Mouse (Mus musculus): ENCODE data around the gene Atoh8. TPM values are rescaled to one million over a fixed set of nuclear protein-coding genes. Genes with fewer than 3 reads are reported as not detected.

Atoh8 gene
- polyA plus RNA-seq, 1 experiment from 2014 or later = 20.6 TPM

DNA sequence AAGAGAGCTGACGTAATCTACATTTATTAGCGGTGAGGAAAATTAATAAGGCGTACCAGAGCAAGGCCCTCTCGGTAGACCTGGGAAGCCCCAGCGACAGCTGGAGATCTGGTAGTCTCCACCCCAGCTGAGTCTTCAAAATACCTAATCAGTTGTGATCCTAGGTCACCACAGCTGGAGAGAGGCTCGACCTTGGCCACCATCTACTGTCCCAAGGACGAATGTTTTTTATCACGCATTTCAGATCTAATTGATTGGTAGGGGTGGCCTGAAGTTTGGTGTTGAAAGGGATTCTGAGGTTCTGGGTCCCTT is 6.4 kb upstream of the Atoh8 start:
- WGBS = 34% methylated on average over 8 of the region's 8 CpGs
- peaks cover 34% of the 10 kb centered on the region for H3K4me1 ChIP-seq (ENCODE audit: insufficient read depth, low read depth, low read length)
- H3K9ac ChIP-seq (replicated peaks; ENCODE audit: low read depth) = no peak overlapping the region
- H3K4me3 ChIP-seq (ENCODE audit: low read depth, low read length) = no peak overlapping the region
- H3K9me3 ChIP-seq (ENCODE audit: low read length) = no peaks in the 10 kb centered on the region
- no peaks in the 10 kb centered on the region for H3K36me3 ChIP-seq (ENCODE audit: insufficient read depth, low read length)
- ATAC-seq = no peak
- no peak for DNase-seq (ENCODE audit: low spot score)
- H3K27ac ChIP-seq (ENCODE audit: low read length) = peak overlapping the region; percentile 58; the same call in 1 of the 2 replicates
- no peak overlapping the region for H3K4me2 ChIP-seq (replicated peaks; ENCODE audit: low read depth, low read length)
- TF ChIP-seq CTCF (IDR thresholded peaks at IDR 0.05) (no peak; the same call in 1 of the 2 replicates), EP300 (IDR thresholded peaks at IDR 0.05) (no peak)
- H3K27me3 ChIP-seq (replicated peaks; ENCODE audit: insufficient read depth, low read length) = no peaks in the 10 kb centered on the region

DNA sequence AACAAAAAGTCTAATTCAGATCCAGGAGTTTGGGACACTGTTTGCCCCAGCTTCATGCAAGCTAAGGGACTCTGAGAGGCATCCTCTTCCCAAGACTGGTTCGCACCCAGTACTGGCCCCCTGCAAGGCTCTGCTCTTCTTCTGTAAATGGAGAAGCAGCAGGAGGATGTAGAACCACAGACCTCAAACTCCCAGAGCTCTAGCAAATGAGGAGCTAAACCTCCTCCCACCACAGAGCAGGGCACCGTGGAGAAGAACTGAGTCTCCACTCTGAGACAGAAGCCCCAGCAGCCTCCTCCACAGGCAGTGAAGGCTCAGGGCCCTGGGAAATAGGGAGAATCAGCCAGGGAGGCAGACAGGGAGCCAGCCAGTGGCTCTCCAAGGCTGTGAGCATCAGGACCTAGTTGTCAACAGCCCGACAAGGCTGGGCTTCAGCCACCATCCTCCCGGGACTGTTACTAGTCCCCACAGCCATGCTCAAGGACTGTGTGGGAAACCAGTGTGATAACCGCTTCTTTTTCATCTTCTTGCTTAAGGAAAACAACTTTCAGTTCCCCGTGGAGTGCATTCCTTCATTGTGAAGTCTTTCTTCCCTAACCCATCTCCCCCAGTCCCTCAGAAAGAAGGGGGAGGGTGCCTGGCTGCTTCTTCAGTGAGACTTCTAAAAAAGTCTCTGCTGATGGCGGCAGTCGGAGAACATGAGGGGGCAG is 5.9 kb upstream of the Atoh8 start:
- DNase-seq (ENCODE audit: low spot score) = peak; percentile 53
- no peak overlapping the region for H3K4me2 ChIP-seq (replicated peaks; ENCODE audit: low read depth, low read length)
- no peaks in the 10 kb centered on the region for H3K36me3 ChIP-seq (ENCODE audit: insufficient read depth, low read length)
- ATAC-seq = no peak
- no peaks in the 10 kb centered on the region for H3K9me3 ChIP-seq (ENCODE audit: low read length)
- no peak overlapping the region for H3K4me3 ChIP-seq (ENCODE audit: low read depth, low read length)
- TF ChIP-seq CTCF (IDR thresholded peaks at IDR 0.05) (peak; percentile 38; the same call in 1 of the 2 replicates), EP300 (IDR thresholded peaks at IDR 0.05) (no peak)
- WGBS = 23% methylated on average over 8 of the region's 8 CpGs
- H3K4me1 ChIP-seq (ENCODE audit: insufficient read depth, low read depth, low read length) = peaks cover 32% of the 10 kb centered on the region
- no peaks in the 10 kb centered on the region for H3K27me3 ChIP-seq (replicated peaks; ENCODE audit: insufficient read depth, low read length)
- H3K9ac ChIP-seq (replicated peaks; ENCODE audit: low read depth) = no peak overlapping the region
- H3K27ac ChIP-seq (ENCODE audit: low read length) = peak overlapping the region; percentile 58

DNA sequence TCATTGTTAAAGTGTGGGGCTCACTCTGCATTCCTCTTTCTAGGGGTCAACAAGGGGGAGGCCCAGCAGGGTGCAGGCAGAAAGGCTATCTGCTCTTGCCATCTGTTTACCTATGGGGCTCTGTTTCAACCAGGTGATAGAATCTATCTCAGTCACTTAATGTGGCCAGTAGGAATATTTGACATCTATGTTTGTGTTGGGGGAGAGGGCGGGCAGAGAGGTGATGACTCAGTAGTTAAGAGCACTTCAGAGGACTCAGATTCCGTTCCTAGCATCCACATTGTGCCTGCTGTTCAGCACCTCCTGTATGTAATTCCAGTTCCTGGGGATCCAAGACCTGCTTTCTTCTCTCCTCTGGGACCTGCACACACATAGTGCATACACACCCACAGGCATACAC is 4.7 kb upstream of the Atoh8 start:
- no peak overlapping the region for H3K4me3 ChIP-seq (ENCODE audit: low read depth, low read length)
- peak; percentile 84 for TF ChIP-seq EP300 (IDR thresholded peaks at IDR 0.05)
- TF ChIP-seq CTCF (IDR thresholded peaks at IDR 0.05) = no peak
- no peaks in the 10 kb centered on the region for H3K27me3 ChIP-seq (replicated peaks; ENCODE audit: insufficient read depth, low read length)
- H3K4me2 ChIP-seq (replicated peaks; ENCODE audit: low read depth, low read length) = no peak overlapping the region
- peak; percentile 18; the same call in 1 of the 2 replicates for ATAC-seq
- no peaks in the 10 kb centered on the region for H3K9me3 ChIP-seq (ENCODE audit: low read length)
- peak; percentile 78 for DNase-seq (ENCODE audit: low spot score)
- peak overlapping the region; percentile 15 for H3K27ac ChIP-seq (ENCODE audit: low read length)
- H3K9ac ChIP-seq (replicated peaks; ENCODE audit: low read depth) = no peak overlapping the region
- no peaks in the 10 kb centered on the region for H3K36me3 ChIP-seq (ENCODE audit: insufficient read depth, low read length)
- WGBS = 46% methylated on average over 2 of the region's 2 CpGs
- H3K4me1 ChIP-seq (ENCODE audit: insufficient read depth, low read depth, low read length) = peaks cover 23% of the 10 kb centered on the region

DNA sequence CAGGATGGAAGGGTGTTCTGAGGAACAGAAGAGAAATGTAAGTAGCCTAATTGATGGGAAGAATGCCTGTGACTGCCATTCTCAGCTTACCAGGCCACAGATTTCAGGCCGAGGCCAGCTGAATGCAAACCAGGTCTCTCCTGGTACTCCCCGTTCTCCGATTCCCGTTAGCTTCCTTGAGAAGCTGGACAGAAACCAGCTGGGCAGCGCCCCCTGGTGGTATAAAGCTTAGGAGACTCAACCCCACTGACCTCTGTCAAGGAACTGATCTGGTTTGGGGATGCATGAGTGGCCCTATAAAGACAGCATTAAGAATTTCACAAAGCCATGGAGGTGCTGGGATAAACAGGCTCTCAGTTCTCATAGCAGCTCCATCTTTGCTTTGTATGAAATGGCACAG is 1.7 kb upstream of the Atoh8 start:
- Histone ChIP-seq H3K9ac (replicated peaks; ENCODE audit: low read depth) (no peak overlapping the region), H3K27me3 (replicated peaks; ENCODE audit: insufficient read depth, low read length) (no peaks in the 10 kb centered on the region), H3K4me2 (replicated peaks; ENCODE audit: low read depth, low read length) (no peak overlapping the region), H3K36me3 (ENCODE audit: insufficient read depth, low read length) (no peaks in the 10 kb centered on the region), H3K4me1 (ENCODE audit: insufficient read depth, low read depth, low read length) (peaks cover 22% of the 10 kb centered on the region), H3K9me3 (ENCODE audit: low read length) (no peaks in the 10 kb centered on the region), H3K27ac (ENCODE audit: low read length) (no peak overlapping the region), H3K4me3 (ENCODE audit: low read depth, low read length) (no peak overlapping the region)
- TF ChIP-seq EP300 (IDR thresholded peaks at IDR 0.05) (0 out of 2 replicates have a peak, but pooled peaks have one; percentile 11), CTCF (IDR thresholded peaks at IDR 0.05) (peak; percentile 96)
- 2% methylated on average over 5 of the region's 5 CpGs for WGBS
- ATAC-seq (peak; percentile 23; the same call in 1 of the 2 replicates), DNase-seq (ENCODE audit: low spot score) (peak; percentile 94)

DNA sequence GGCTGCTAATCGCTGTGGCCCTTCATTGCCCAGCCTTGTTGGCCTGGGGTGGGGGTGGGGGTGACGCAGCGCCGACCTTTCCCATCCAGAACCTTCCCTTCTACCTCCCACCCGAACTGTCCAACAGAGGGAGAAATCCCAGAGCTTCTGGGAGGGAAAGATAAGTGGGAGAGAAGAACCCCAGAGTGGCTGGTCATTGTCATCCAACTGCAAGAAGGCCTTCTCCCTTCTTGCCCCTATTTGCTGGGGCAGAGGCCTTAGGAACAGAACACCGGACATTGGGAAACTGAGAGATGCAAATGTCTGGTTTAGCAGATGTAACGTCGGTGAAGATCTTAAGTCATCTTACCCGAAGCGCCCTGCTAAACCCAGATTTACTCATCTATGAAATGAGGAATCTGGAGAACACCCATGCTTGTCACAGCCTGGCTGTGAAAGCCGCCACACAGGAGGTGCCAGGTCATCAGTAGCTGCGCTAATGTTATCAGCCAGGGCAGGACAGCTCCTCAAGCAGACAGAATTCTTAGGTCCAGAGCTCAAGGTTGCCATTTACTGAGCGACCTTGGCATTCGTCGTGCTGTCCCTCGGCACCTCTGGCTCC is 530 bp upstream of the Atoh8 start:
- DNase-seq (ENCODE audit: low spot score) = no peak
- WGBS = 48% methylated on average over 16 of the region's 16 CpGs
- H3K9me3 ChIP-seq (ENCODE audit: low read length) = no peaks in the 10 kb centered on the region
- H3K27me3 ChIP-seq (replicated peaks; ENCODE audit: insufficient read depth, low read length) = no peaks in the 10 kb centered on the region
- no peaks in the 10 kb centered on the region for H3K36me3 ChIP-seq (ENCODE audit: insufficient read depth, low read length)
- peak overlapping the region; percentile 71 for H3K4me3 ChIP-seq (ENCODE audit: low read depth, low read length)
- TF ChIP-seq EP300 (IDR thresholded peaks at IDR 0.05) (no peak), CTCF (IDR thresholded peaks at IDR 0.05) (peak; percentile 10; the same call in 1 of the 2 replicates)
- H3K4me2 ChIP-seq (replicated peaks; ENCODE audit: low read depth, low read length) = peak overlapping the region; percentile 89
- peaks cover 18% of the 10 kb centered on the region; the same call in 1 of the 2 replicates for H3K4me1 ChIP-seq (ENCODE audit: insufficient read depth, low read depth, low read length)
- ATAC-seq = no peak
- H3K27ac ChIP-seq (ENCODE audit: low read length) = peak overlapping the region; percentile 84
- peak overlapping the region; percentile 63; the same call in 1 of the 2 replicates for H3K9ac ChIP-seq (replicated peaks; ENCODE audit: low read depth)

DNA sequence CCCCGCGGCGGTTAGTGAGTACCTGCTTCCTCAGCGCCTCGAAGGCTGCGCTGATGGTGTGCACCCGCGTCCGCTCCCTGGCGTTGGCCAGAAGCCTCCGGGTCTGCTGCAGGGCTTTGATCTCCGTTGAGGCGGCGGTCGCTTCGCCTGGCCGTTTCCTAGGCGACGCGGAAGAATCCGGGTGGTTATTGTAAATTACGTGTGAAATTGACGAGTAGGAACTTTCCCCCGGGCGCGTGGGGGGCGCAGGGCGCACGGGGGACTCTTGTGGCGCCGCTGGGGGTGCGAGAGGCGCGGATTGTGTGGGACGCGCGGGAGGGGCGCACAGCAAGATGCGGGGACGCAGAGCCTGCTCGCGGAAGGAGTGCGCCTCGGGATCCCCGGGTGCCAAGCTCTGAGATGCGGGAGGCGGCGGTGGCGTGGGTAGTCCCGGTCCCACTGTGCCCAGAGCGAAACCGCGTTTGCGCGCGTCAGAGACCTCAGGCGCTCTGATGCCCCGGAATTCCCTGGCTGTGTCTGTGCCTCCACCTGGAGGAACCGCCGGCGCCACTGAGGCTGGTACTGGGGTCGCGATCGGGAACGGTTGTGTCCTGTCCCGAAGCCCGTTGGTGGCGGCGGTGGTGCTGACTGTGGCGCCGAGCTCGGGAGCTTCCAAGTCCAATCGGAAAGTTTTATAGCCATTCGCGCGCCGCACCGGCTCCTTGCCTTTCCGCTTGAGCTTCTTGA is 842 bp downstream of the Atoh8 start:
- no peaks in the 10 kb centered on the region for H3K36me3 ChIP-seq (ENCODE audit: insufficient read depth, low read length)
- ATAC-seq (peak; percentile 25), DNase-seq (ENCODE audit: low spot score) (peak; percentile 66)
- WGBS = 1% methylated on average over 76 of the region's 79 CpGs
- peak overlapping the region; percentile 63 for H3K9ac ChIP-seq (replicated peaks; ENCODE audit: low read depth)
- TF ChIP-seq EP300 (IDR thresholded peaks at IDR 0.05) (no peak), CTCF (IDR thresholded peaks at IDR 0.05) (peak; percentile 28)
- H3K9me3 ChIP-seq (ENCODE audit: low read length) = no peaks in the 10 kb centered on the region
- H3K27me3 ChIP-seq (replicated peaks; ENCODE audit: insufficient read depth, low read length) = no peaks in the 10 kb centered on the region
- H3K4me3 ChIP-seq (ENCODE audit: low read depth, low read length) = peak overlapping the region; percentile 71
- H3K4me2 ChIP-seq (replicated peaks; ENCODE audit: low read depth, low read length) = peak overlapping the region; percentile 89
- H3K27ac ChIP-seq (ENCODE audit: low read length) = peak overlapping the region; percentile 84
- peaks cover 18% of the 10 kb centered on the region; the same call in 1 of the 2 replicates for H3K4me1 ChIP-seq (ENCODE audit: insufficient read depth, low read depth, low read length)

Data from lung, postnatal 0 days (tissue).